Mouse (Mus musculus) limb, embryonic 10.5 days (tissue): ENCODE data around the gene Irf7. TPM values are rescaled to one million over a fixed set of nuclear protein-coding genes. Genes with fewer than 3 reads are reported as not detected.

ENCODE experiments used
- DNase-seq: peaks from one replicate; pipeline ENCODE4 v3.0.0-alpha.2; 2017; ENCODE audit warnings: low spot score
- H3K27ac ChIP-seq: fragments of 300-500 bp; sonication (generic); 2 replicates; pipeline ENCODE4 v1.5.1; 2016; ENCODE audit warnings: mild to moderate bottlenecking
- H3K27me3 ChIP-seq: fragments of 300-500 bp; sonication (generic); 2 replicates; pipeline ENCODE4 v1.6.1; 2016; ENCODE audit warnings: low read depth, mild to moderate bottlenecking; ENCODE audit not compliant: poor library complexity, severe bottlenecking
- H3K36me3 ChIP-seq: fragments of 300-500 bp; sonication (generic); 2 replicates; pipeline ENCODE4 v1.6.1; 2016; ENCODE audit warnings: mild to moderate bottlenecking, moderate library complexity
- H3K4me1 ChIP-seq: fragments of 300-500 bp; sonication (generic); 2 replicates; pipeline ENCODE4 v1.6.1; 2016
- H3K4me3 ChIP-seq: fragments of 300-500 bp; sonication (generic); 2 replicates; pipeline ENCODE4 v1.5.1; 2016; ENCODE audit warnings: mild to moderate bottlenecking, moderate library complexity
- H3K9me3 ChIP-seq: fragments of 300-500 bp; sonication (generic); replicated peaks from 2 replicates; pipeline ENCODE4 v1.6.1; 2016; ENCODE audit warnings: mild to moderate bottlenecking
- WGBS: fragments of 180-500 bp; shearing (Covaris S2); methylation state at CpG from one replicate; pipeline ENCODE4 v1.1.7; 2016; 5-methylcytosine and 5-hydroxymethylcytosine counted together
- microRNA counts: library from miRNA; unstranded; fragments of <30 nt; microRNA quantifications from one replicate; lab custom pipeline; 2017
- microRNA-seq: library from miRNA; unstranded; fragments of <30 nt; microRNA quantifications from one replicate; pipeline ENCODE4, GENCODE M21; 2017
- polyA plus RNA-seq: library from polyadenylated mRNA; unstranded; fragments of >200 nt; fragmentation: Nextera tagmentation; extraction: Ambion mirVana; gene quantifications from 2 replicates; pipeline ENCODE4 v1.2.1, GENCODE M21; 2016

The Irf7 gene
- polyA plus RNA-seq, 1 experiment from 2014 or later, result 0.73 TPM

DNA sequence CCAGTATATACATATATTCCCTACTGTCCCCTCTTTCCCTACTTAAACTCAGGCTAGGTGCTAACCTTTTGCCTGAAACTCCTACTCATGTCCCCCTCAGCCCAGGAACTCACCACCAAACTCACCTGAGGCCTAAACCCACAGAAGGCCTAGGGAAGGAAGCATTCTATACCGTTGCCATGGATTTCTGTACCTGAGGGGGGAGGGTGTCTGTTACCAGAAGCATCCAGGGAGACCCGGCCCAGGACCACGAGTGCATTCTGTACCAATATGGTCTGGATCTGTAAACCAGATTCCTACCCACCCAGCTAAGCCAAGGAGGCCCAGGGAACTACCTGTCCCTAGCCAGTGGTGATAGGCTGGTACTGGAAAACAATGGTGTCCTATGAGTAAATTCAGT, 52.0 kb downstream of the Irf7 start:
- DNase-seq, result no peak
- Histone ChIP-seq H3K27ac (peak overlapping the region; percentile 92), H3K27me3 (no peaks in the 10 kb centered on the region), H3K36me3 (peaks cover 23% of the 10 kb centered on the region), H3K9me3 (no peaks in the 10 kb centered on the region), H3K4me3 (peak overlapping the region; percentile 80; the same call in 1 of the 2 replicates), H3K4me1 (peaks cover 41% of the 10 kb centered on the region)
- 75% methylated on average over 3 of the region's 3 CpGs for WGBS

DNA sequence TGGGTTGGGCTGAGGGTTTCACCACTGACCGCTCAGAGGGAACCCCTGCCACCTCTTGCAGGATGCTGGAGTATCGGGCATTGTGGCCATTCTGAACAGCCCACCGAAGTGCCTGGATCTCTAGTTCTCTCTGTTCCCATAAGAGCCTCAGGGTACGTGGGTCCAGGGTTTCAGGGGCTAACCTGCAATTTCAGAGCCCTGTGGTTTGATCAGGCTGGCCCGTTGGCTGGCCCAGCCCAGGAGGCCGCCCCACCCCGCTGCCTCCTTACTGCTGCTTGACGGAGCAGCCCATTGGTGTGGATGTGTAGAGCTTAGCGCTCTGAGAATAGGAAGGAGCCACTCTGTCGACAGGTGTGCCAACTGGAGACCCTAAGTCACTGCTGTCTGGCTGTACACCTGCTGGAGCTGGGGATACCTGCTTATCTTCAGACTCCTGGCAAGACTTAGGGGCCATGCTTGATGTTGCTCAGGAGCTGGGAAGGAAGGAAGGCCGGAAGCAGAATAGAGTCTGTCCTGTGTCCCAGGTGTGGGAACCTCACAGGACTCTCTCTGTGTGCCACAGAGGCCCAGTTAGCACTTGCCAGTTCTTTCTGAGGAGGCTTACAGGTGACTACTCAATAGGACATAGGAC, 52.6 kb downstream of the Irf7 start, which contains the start of gene Lmntd2:
TSS of gene Lmntd2 (minus strand) at position 476 of the 631 bp plus-strand sequence.
- no peak for DNase-seq
- Histone ChIP-seq H3K4me3 (peak within 1 kb of the TSS; percentile 80), H3K27me3 (no peaks in the 10 kb centered on the region), H3K4me1 (peaks cover 41% of the 10 kb centered on the region), H3K36me3 (peaks cover 17% of the 10 kb centered on the region), H3K9me3 (no peaks in the 10 kb centered on the region), H3K27ac (peak within 1 kb of the TSS; percentile 92)
- 93% methylated on average over 11 of the region's 11 CpGs for WGBS

DNA sequence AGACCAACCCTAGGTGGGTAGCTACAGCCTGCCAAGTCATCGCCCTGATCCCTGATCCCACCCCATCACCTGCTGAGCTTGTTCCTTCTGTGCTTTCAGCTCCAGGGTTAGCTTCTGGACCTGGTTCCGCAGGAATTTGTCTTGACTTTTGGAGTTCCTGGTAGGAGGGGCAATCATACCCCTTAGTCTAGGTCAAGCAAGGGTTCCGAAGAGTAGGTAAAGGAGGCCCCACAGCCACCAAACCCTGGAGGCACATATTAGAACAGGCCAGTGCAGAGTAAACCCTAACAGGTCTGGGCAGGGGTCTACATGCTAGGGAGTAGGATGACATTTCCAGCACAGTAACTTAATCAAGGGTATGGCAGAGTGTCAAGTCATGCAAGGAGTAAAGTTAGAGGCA, 53.1 kb downstream of the Irf7 start:
- H3K4me1 ChIP-seq, result peaks cover 41% of the 10 kb centered on the region
- H3K27me3 ChIP-seq, result no peaks in the 10 kb centered on the region
- no peak for DNase-seq
- WGBS, result 78% methylated on average over 3 of the region's 3 CpGs
- H3K36me3 ChIP-seq, result peaks cover 11% of the 10 kb centered on the region
- H3K27ac ChIP-seq, result 0 out of 2 replicates have a peak overlapping the region, but pooled peaks have one; percentile 17
- H3K9me3 ChIP-seq, result no peaks in the 10 kb centered on the region
- no peak overlapping the region for H3K4me3 ChIP-seq

MicroRNA genes within 50 kb of the gene (microRNA counts, 519-probe panel; counts per million panel counts)
- microRNA mmu-miR-210 (lab: Ali Mortazavi, UCI), result 4,610 counts per million, percentile 83 among the panel's probes with 10 or more counts

Small RNAs within 50 kb of the gene (microRNA-seq; reads per million reads assigned to microRNA genes)
- 237 reads per million, percentile 58 among the genes with 10 or more reads in this experiment for gene Mir210

Other genes with a start within 250 kb of the Irf7 start
- gene Ifitm6, start 248.6 kb downstream of the Irf7 start, polyA plus RNA-seq, result 0.31 TPM in 1 of 2 replicates, not detected in the other
- gene Gm17387, start 237.3 kb downstream of the Irf7 start, polyA plus RNA-seq, result not detected in 2 replicates
- gene B4galnt4, start 205.4 kb downstream of the Irf7 start, polyA plus RNA-seq, result 26.2 and 30.7 TPM in 2 replicates
- gene Pkp3, start 188.3 kb downstream of the Irf7 start, polyA plus RNA-seq, result 6.0 and 8.2 TPM in 2 replicates
- 2.3 TPM in 2 replicates for gene Sigirr, start 165.9 kb downstream of the Irf7 start, polyA plus RNA-seq
- 0.64 and 0.67 TPM in 2 replicates for gene Ano9, start 148.7 kb downstream of the Irf7 start, polyA plus RNA-seq
- gene Ptdss2, start 144.1 kb downstream of the Irf7 start, polyA plus RNA-seq, result 85.6 and 95.2 TPM in 2 replicates
- gene Rnh1, start 93.6 kb downstream of the Irf7 start, polyA plus RNA-seq, result 67.7 and 85.0 TPM in 2 replicates
- 101 and 104 TPM in 2 replicates for gene Hras, start 72.5 kb downstream of the Irf7 start, polyA plus RNA-seq
- 14.0 and 21.8 TPM in 2 replicates for gene Lrrc56, start 72.3 kb downstream of the Irf7 start, polyA plus RNA-seq
- 3.5 and 4.5 TPM in 2 replicates for gene Lmntd2, start 52.4 kb downstream of the Irf7 start, polyA plus RNA-seq
- 44.7 and 53.5 TPM in 2 replicates for gene Rassf7, start 50.6 kb downstream of the Irf7 start, polyA plus RNA-seq
- 121 and 131 TPM in 2 replicates for gene Phrf1, start 37.7 kb downstream of the Irf7 start, polyA plus RNA-seq
- 0.19 TPM in 1 of 2 replicates, not detected in the other for gene Cdhr5, start 10.3 kb upstream of the Irf7 start, polyA plus RNA-seq
- 9.7 and 11.3 TPM in 2 replicates for gene Sct, start 12.7 kb upstream of the Irf7 start, polyA plus RNA-seq
- 0.68 and 0.93 TPM in 2 replicates for gene Drd4, start 25.5 kb upstream of the Irf7 start, polyA plus RNA-seq
- 44.1 and 59.5 TPM in 2 replicates for gene Deaf1, start 61.2 kb upstream of the Irf7 start, polyA plus RNA-seq
- 42.9 and 46.1 TPM in 2 replicates for gene Tmem80, start 61.3 kb upstream of the Irf7 start, polyA plus RNA-seq
- 3.4 and 5.0 TPM in 2 replicates for gene Eps8l2, start 72.4 kb upstream of the Irf7 start, polyA plus RNA-seq
- 258 and 272 TPM in 2 replicates for gene Taldo1, start 125.7 kb upstream of the Irf7 start, polyA plus RNA-seq
- 44.5 and 56.4 TPM in 2 replicates for gene Gatd1, start 147.7 kb upstream of the Irf7 start, polyA plus RNA-seq
- 6.0 and 8.8 TPM in 2 replicates for gene Cend1, start 163.0 kb upstream of the Irf7 start, polyA plus RNA-seq
- 43.6 and 48.3 TPM in 2 replicates for gene Slc25a22, start 171.4 kb upstream of the Irf7 start, polyA plus RNA-seq
- gene Pidd1, start 177.5 kb upstream of the Irf7 start, polyA plus RNA-seq, result 26.8 and 30.0 TPM in 2 replicates
- gene Rplp2, start 180.9 kb upstream of the Irf7 start, polyA plus RNA-seq, result 1,138 and 1,369 TPM in 2 replicates
- gene Pnpla2, start 188.7 kb upstream of the Irf7 start, polyA plus RNA-seq, result 11.6 and 12.4 TPM in 2 replicates
- gene Cracr2b, start 194.6 kb upstream of the Irf7 start, polyA plus RNA-seq, result 7.0 and 7.8 TPM in 2 replicates
- gene Cd151, start 200.9 kb upstream of the Irf7 start, polyA plus RNA-seq, result 14.0 and 15.8 TPM in 2 replicates
- 77.2 and 86.8 TPM in 2 replicates for gene Polr2l, start 208.7 kb upstream of the Irf7 start, polyA plus RNA-seq
- 25.0 and 36.9 TPM in 2 replicates for gene Tspan4, start 208.8 kb upstream of the Irf7 start, polyA plus RNA-seq